Mouse (Mus musculus) CH12.LX (cell line): ENCODE data around the gene Gm9507.

Experiments
- CHD2 ChIP-seq: IDR thresholded peaks from 2 replicates; pipeline ENCODE4 v1.6.1; 2011; ENCODE audit warnings: low read length, improper control_type of control experiment
- CTCF ChIP-seq, 2 experiments: IDR thresholded peaks in 1 of 2; conservative IDR thresholded peaks in 1 of 2; 2 replicates each; pipeline ENCODE4 v1.5.1; 2011 to 2012; ENCODE audit warnings: low read depth in 2 of 2, low read length in 2 of 2, improper control_type of control experiment in 1 of 2, inconsistent platforms in 1 of 2, mild to moderate bottlenecking in 1 of 2, moderate library complexity in 1 of 2
- EP300 ChIP-seq: IDR thresholded peaks from 2 replicates; pipeline ENCODE4 v1.6.1; 2011; ENCODE audit warnings: low read length, improper control_type of control experiment
- KAT2A ChIP-seq: IDR thresholded peaks from 2 replicates; pipeline ENCODE4 v1.6.1; 2012; ENCODE audit warnings: low read length, improper control_type of control experiment, inconsistent platforms; ENCODE audit not compliant: insufficient replicate concordance
- MAX ChIP-seq: IDR thresholded peaks from 2 replicates; pipeline ENCODE4 v1.6.1; 2011; ENCODE audit warnings: low read length, improper control_type of control experiment
- POLR2A ChIP-seq: IDR thresholded peaks from 2 replicates; pipeline ENCODE4 v1.6.1; 2011; ENCODE audit warnings: low read depth, mild to moderate bottlenecking, improper control_type of control experiment, low read length
- RAD21 ChIP-seq: IDR thresholded peaks from 2 replicates; pipeline ENCODE4 v1.6.1; 2011; ENCODE audit warnings: low read depth, mild to moderate bottlenecking, low read length, improper control_type of control experiment, moderate library complexity
- TBP ChIP-seq: conservative IDR thresholded peaks from 2 replicates; pipeline ENCODE4 v1.6.1; 2011; ENCODE audit warnings: low read depth, low read length, improper control_type of control experiment
- ZC3H11A ChIP-seq: IDR thresholded peaks from 2 replicates; pipeline ENCODE4 v1.6.1; 2012; ENCODE audit warnings: low read depth, mild to moderate bottlenecking, inconsistent platforms, low read length, improper control_type of control experiment

GRCm38 (mm10) chr10:77835647-77836046 is 24.0 kb upstream of the Gm9507 start, which contains the start of gene Krtap10-10:
- TF ChIP-seq POLR2A (no peak), EP300 (no peak), TBP (no peak), RAD21 (no peak), CTCF (conservative IDR thresholded peaks at IDR 0.05 in 1 of 2, IDR thresholded peaks at IDR 0.05 in 1 of 2; ENCODE audit: low read depth in 2 of 2, low read length in 2 of 2) (no peak), CHD2 (no peak), ZC3H11A (no peak), MAX (no peak), KAT2A (no peak)
